Mouse (Mus musculus): ENCODE measurements around the gene B4galt7. TPM values are rescaled to one million over a fixed set of nuclear protein-coding genes. Genes with fewer than 3 reads are reported as not detected.
"Not testable (repeated sequence)": the region's sequence is repeated elsewhere in the genome, so short reads cannot be mapped to it uniquely, and the experiment has no call there.

B4galt7 gene
- total RNA-seq (2021): 10 to 100 TPM; 10.0 to 11.4 TPM
- long read RNA-seq, experiment 1, transcript B4galt7-201 (6 exons, 2,130 nt): major isoform, 24 of 31 reads
- long read RNA-seq, experiment 1, partial matches to known transcripts: 1 of 31 reads
- long read RNA-seq, experiment 1, other reads (novel, unspliced or antisense): 6 of 31 reads
- long read RNA-seq, experiment 2, transcript B4galt7-201 (6 exons, 2,130 nt): major isoform, 18 of 21 reads
- long read RNA-seq, experiment 2, partial matches to known transcripts: 1 of 21 reads
- long read RNA-seq, experiment 2, other reads (novel, unspliced or antisense): 2 of 21 reads

GRCm38 (mm10) chr13:55599566-55600540 lies at the start of gene B4galt7:
TSS of gene B4galt7 (plus strand) at chr13:55599896.
- DNase-seq: peak; percentile 90 to 92

GRCm38 (mm10) chr13:55555921-55556320 lies 43.8 kb upstream of the B4galt7 start:
- intact Hi-C loops (cut with DNase I): no loop called here
- DNase-seq: no peak

More at GRCm38 (mm10) chr13:55599566-55600540, at the start of gene B4galt7:
- intact Hi-C loops (cut with DNase I): loop anchor here (2.0 kb wide), 2 partner anchors 21 to 129 kb away; no protein-coding TSS in a partner anchor

- DNase-seq: no peak
- intact Hi-C loops (cut with DNase I): no loop called here
Observed at GRCm38 (mm10) chr13:55557499-55557898, 42.2 kb upstream of the B4galt7 start.

- intact Hi-C loops (cut with DNase I): no loop called here
Observed at GRCm38 (mm10) chr13:55563266-55563879, 36.3 kb upstream of the B4galt7 start.

GRCm38 (mm10) chr13:55567001-55567400 lies 32.7 kb upstream of the B4galt7 start:
- intact Hi-C loops (cut with DNase I): no loop called here
- DNase-seq: no peak

More at GRCm38 (mm10) chr13:55563266-55563879, 36.3 kb upstream of the B4galt7 start:
- DNase-seq: no peak

GRCm38 (mm10) chr13:55567949-55568348 lies 31.7 kb upstream of the B4galt7 start:
- intact Hi-C loops (cut with DNase I): no loop called here
- no peak for DNase-seq

- DNase-seq; intact Hi-C loops (cut with DNase I): not testable (repeated sequence)
Observed at GRCm38 (mm10) chr13:55568524-55568923, 31.2 kb upstream of the B4galt7 start.

- intact Hi-C loops (cut with DNase I): no loop called here
- peak; percentile 16 to 40 for DNase-seq
Observed at GRCm38 (mm10) chr13:55569726-55570285, 29.9 kb upstream of the B4galt7 start.

- intact Hi-C loops (cut with DNase I): no loop called here
- DNase-seq: peak; percentile 40 to 42
Observed at GRCm38 (mm10) chr13:55570286-55570973, 29.3 kb upstream of the B4galt7 start.

- peak; percentile 96 to 97 for DNase-seq
- intact Hi-C loops (cut with DNase I): no loop called here
Observed at GRCm38 (mm10) chr13:55571027-55571751, 28.5 kb upstream of the B4galt7 start, which contains the start of gene Fam193b. TSS of gene Fam193b (minus strand) at chr13:55571120.

- intact Hi-C loops (cut with DNase I): no loop called here
- DNase-seq: no peak
Observed at GRCm38 (mm10) chr13:55571977-55572376, 27.7 kb upstream of the B4galt7 start.

- intact Hi-C loops (cut with DNase I): no loop called here
- DNase-seq: no peak
Observed at GRCm38 (mm10) chr13:55573432-55573831, 26.3 kb upstream of the B4galt7 start, which contains the start of gene Tmed9. TSS of gene Tmed9 (plus strand) at chr13:55573732.

GRCm38 (mm10) chr13:55574321-55574720 lies 25.4 kb upstream of the B4galt7 start:
- DNase-seq: no peak
- intact Hi-C loops (cut with DNase I): no loop called here

GRCm38 (mm10) chr13:55575932-55576331 lies 23.8 kb upstream of the B4galt7 start:
- intact Hi-C loops (cut with DNase I): no loop called here
- no peak for DNase-seq

- DNase-seq; intact Hi-C loops (cut with DNase I): not testable (repeated sequence)
Observed at GRCm38 (mm10) chr13:55576872-55577271, 22.8 kb upstream of the B4galt7 start.

- intact Hi-C loops (cut with DNase I): no loop called here
- DNase-seq: no peak
Observed at GRCm38 (mm10) chr13:55578086-55578485, 21.6 kb upstream of the B4galt7 start.

GRCm38 (mm10) chr13:55591961-55592490 lies 7.7 kb upstream of the B4galt7 start:
- DNase-seq: no peak
- intact Hi-C loops (cut with DNase I): no loop called here

GRCm38 (mm10) chr13:55592512-55593253 lies 7.0 kb upstream of the B4galt7 start:
- DNase-seq: peak; percentile 97
- intact Hi-C loops (cut with DNase I): no loop called here

All from heart, postnatal 14 days (tissue).